Mouse (Mus musculus): ENCODE data around the gene Atp5b. TPM values are rescaled to one million over a fixed set of nuclear protein-coding genes. Genes with fewer than 3 reads are reported as not detected.
"Not testable (repeated sequence)": the region's sequence is repeated elsewhere in the genome, so short reads cannot be mapped to it uniquely, and the experiment has no call there.

The Atp5b gene
- polyA plus RNA-seq, 1 experiment from 2014 or later = 3,631 TPM

DNA sequence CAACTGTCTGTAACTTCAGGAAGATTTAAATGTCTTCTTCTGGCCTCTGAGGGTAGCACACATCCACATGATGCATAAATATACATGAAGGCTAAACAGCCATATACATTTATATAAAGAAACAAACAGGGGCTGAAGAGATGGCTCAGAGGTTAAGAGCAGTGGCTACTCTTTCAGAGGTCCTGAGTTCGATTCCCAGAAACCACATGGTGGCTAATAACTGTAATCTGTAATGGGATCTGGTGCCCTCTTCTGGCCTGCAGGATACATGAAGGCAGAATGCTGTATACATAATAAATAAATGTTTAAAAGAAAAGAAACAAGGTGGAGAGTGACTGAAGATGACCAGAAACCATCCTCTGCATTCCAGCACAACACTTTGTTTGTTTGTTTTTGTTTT lies 2.6 kb upstream of the Atp5b start:
- Histone ChIP-seq H3K4me2 (ENCODE audit: low read length) (no peak overlapping the region), H3K4me3 (replicated peaks; ENCODE audit: low read depth, low read length) (no peak overlapping the region), H3K9me3 (replicated peaks; ENCODE audit: low read length) (no peaks in the 10 kb centered on the region), H3K9ac (ENCODE audit: low read depth, low read length) (no peak overlapping the region), H3K4me1 (replicated peaks; ENCODE audit: insufficient read depth, low read length) (no peaks in the 10 kb centered on the region), H3K27ac (no peak overlapping the region), H3K36me3 (ENCODE audit: insufficient read depth, low read length) (peaks cover 10% of the 10 kb centered on the region; the same call in 1 of the 2 replicates), H3K27me3 (ENCODE audit: insufficient read depth, low read length) (no peaks in the 10 kb centered on the region)
- DNase-seq (ENCODE audit: low spot score) (peak; percentile 21), ATAC-seq (replicated peaks; ENCODE audit: low FRiP score, low read depth) (no peak)
- WGBS = 71% methylated on average over 1 of the region's 1 CpGs
- TF ChIP-seq CTCF (IDR thresholded peaks at IDR 0.05; ENCODE audit: low read depth) = peak; percentile 63

DNA sequence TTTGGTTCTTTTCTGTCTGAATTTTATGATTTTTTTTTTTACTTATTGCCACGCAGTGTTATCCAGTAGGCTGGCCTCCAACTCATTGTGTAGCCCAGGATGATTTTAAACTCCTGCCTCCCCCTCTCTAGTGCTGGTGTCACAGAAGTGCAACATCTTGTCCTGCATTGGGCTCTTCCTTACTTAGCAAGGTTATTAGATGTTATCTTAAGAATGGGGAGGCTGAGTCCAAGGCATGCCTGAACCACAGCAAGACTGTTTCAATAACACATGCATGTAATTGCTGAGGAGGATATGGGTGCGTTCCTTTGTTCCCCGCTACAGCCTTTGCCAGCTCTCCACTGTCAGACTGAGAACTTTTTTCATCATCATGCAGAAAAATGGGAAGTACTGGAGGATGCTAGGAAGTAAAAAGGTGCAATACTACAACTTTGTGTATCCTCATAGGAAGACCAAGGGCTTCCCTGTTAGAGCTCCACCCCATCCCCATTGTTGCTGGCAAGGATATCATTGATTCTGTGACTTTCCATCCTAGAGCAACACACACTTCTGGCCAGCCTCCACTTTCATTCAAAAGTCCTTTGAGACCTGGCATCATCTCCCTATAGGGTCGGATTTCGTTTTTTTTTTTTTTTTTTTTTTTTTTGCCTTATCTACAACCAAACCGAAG lies 1.1 kb upstream of the Atp5b start:
- WGBS = 48% methylated on average over 6 of the region's 6 CpGs
- H3K4me3 ChIP-seq (replicated peaks; ENCODE audit: low read depth, low read length) = peak overlapping the region; percentile 75
- TF ChIP-seq CTCF (IDR thresholded peaks at IDR 0.05; ENCODE audit: low read depth) = no peak
- no peaks in the 10 kb centered on the region for H3K27me3 ChIP-seq (ENCODE audit: insufficient read depth, low read length)
- H3K4me1 ChIP-seq (replicated peaks; ENCODE audit: insufficient read depth, low read length) = no peaks in the 10 kb centered on the region
- H3K9me3 ChIP-seq (replicated peaks; ENCODE audit: low read length) = no peaks in the 10 kb centered on the region
- DNase-seq (ENCODE audit: low spot score) (no peak), ATAC-seq (replicated peaks; ENCODE audit: low FRiP score, low read depth) (no peak)
- H3K36me3 ChIP-seq (ENCODE audit: insufficient read depth, low read length) = peaks cover 23% of the 10 kb centered on the region
- H3K27ac ChIP-seq = peak overlapping the region; percentile 81; the same call in 1 of the 2 replicates
- peak overlapping the region; percentile 62 for H3K9ac ChIP-seq (ENCODE audit: low read depth, low read length)
- H3K4me2 ChIP-seq (ENCODE audit: low read length) = peak overlapping the region; percentile 70

DNA sequence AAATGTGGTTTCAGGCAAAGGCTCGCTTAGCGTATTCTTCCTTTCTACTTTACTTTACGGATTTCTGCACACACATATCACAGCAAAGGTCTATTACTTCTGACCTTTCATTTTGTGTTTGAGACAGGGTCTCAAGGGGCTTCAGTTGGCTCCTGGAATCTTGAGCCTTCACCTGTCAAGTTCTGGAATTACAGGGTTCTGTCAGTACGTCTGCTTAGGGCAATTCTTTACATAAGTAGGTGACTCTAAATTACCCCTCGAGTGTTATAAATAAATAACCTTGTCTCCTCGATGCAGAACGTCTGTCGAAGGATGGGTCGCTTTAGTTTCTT lies 630 bp upstream of the Atp5b start:
- H3K4me1 ChIP-seq (replicated peaks; ENCODE audit: insufficient read depth, low read length) = no peaks in the 10 kb centered on the region
- H3K36me3 ChIP-seq (ENCODE audit: insufficient read depth, low read length) = peaks cover 21% of the 10 kb centered on the region
- H3K9ac ChIP-seq (ENCODE audit: low read depth, low read length) = peak overlapping the region; percentile 62
- no peak for DNase-seq (ENCODE audit: low spot score)
- H3K27ac ChIP-seq = peak overlapping the region; percentile 81
- H3K9me3 ChIP-seq (replicated peaks; ENCODE audit: low read length) = no peaks in the 10 kb centered on the region
- no peaks in the 10 kb centered on the region for H3K27me3 ChIP-seq (ENCODE audit: insufficient read depth, low read length)
- ATAC-seq (replicated peaks; ENCODE audit: low FRiP score, low read depth) = no peak
- peak overlapping the region; percentile 70 for H3K4me2 ChIP-seq (ENCODE audit: low read length)
- TF ChIP-seq CTCF (IDR thresholded peaks at IDR 0.05; ENCODE audit: low read depth) = no peak
- WGBS = 6% methylated on average over 9 of the region's 9 CpGs
- peak overlapping the region; percentile 75 for H3K4me3 ChIP-seq (replicated peaks; ENCODE audit: low read depth, low read length)

DNA sequence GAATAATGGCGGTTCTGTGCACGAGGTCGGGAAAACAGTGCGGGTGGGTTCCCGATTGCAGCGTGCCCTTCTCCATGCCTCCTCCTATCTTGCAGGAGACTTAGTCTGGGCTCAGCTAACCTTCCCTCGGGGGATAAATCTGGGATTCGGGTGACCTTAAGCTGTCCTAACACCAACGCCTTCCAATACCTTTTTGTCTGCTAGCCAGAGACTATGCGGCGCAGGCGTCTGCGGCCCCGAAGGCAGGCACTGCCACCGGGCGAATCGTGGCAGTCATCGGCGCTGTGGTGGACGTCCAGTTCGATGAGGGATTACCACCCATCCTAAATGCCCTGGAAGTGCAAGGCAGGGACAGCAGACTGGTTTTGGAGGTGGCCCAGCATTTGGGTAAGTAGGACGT lies 615 bp downstream of the Atp5b start:
- under 1% methylated on average over 22 of the region's 22 CpGs for WGBS
- peak; percentile 25 for DNase-seq (ENCODE audit: low spot score)
- no peak for ATAC-seq (replicated peaks; ENCODE audit: low FRiP score, low read depth)
- Histone ChIP-seq H3K36me3 (ENCODE audit: insufficient read depth, low read length) (peaks cover 31% of the 10 kb centered on the region), H3K27ac (peak overlapping the region; percentile 77), H3K9ac (ENCODE audit: low read depth, low read length) (peak overlapping the region; percentile 96), H3K27me3 (ENCODE audit: insufficient read depth, low read length) (no peaks in the 10 kb centered on the region), H3K4me2 (ENCODE audit: low read length) (peak overlapping the region; percentile 77), H3K4me1 (replicated peaks; ENCODE audit: insufficient read depth, low read length) (no peaks in the 10 kb centered on the region), H3K4me3 (replicated peaks; ENCODE audit: low read depth, low read length) (peak overlapping the region; percentile 75), H3K9me3 (replicated peaks; ENCODE audit: low read length) (no peaks in the 10 kb centered on the region)
- no peak for TF ChIP-seq CTCF (IDR thresholded peaks at IDR 0.05; ENCODE audit: low read depth)

DNA sequence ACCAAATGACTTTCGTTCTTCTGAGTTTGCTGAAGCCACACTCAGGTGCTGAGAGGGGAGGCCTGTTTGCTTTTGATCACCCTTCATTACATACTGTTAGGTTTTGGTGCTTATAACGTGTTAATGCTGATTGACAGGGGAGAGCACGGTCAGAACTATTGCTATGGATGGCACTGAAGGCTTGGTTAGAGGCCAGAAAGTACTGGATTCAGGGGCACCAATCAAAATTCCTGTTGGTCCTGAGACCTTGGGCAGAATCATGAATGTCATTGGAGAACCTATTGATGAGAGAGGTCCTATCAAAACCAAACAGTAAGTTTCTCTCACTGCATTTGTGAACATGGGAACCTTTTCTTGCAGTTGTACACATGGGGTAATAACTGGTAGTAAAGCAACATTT lies 1.1 kb downstream of the Atp5b start:
- no peaks in the 10 kb centered on the region for H3K4me1 ChIP-seq (replicated peaks; ENCODE audit: insufficient read depth, low read length)
- DNase-seq (ENCODE audit: low spot score) (no peak), ATAC-seq (replicated peaks; ENCODE audit: low FRiP score, low read depth) (no peak)
- H3K4me3 ChIP-seq (replicated peaks; ENCODE audit: low read depth, low read length) = peak overlapping the region; percentile 75
- no peaks in the 10 kb centered on the region for H3K27me3 ChIP-seq (ENCODE audit: insufficient read depth, low read length)
- H3K4me2 ChIP-seq (ENCODE audit: low read length) = peak overlapping the region; percentile 77
- H3K36me3 ChIP-seq (ENCODE audit: insufficient read depth, low read length) = peaks cover 36% of the 10 kb centered on the region
- peak overlapping the region; percentile 77; the same call in 1 of the 2 replicates for H3K27ac ChIP-seq
- no peaks in the 10 kb centered on the region for H3K9me3 ChIP-seq (replicated peaks; ENCODE audit: low read length)
- WGBS = 0% methylated on average over 3 of the region's 3 CpGs
- TF ChIP-seq CTCF (IDR thresholded peaks at IDR 0.05; ENCODE audit: low read depth) = no peak
- H3K9ac ChIP-seq (ENCODE audit: low read depth, low read length) = peak overlapping the region; percentile 96

DNA sequence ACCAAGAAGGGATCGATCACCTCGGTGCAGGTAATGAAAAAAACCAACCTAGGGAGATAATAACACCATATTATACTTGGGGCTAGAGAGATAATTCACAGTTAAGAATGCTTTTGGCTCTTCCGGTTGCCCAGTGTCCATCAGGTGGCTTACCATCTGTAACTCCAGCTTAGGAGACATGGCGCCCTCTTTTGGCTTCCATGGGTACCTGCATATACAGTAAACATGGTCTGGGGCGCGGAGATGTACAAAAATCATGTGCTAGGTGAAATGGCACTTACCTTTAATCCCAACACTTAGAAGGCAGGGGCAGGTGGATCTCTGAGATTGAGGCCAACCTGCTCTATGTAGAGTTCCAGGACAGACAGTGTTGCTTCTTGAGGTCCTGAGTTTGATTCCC lies 3.3 kb downstream of the Atp5b start:
- Histone ChIP-seq H3K36me3 (ENCODE audit: insufficient read depth, low read length) (peaks cover 47% of the 10 kb centered on the region), H3K27ac (no peak overlapping the region), H3K27me3 (ENCODE audit: insufficient read depth, low read length) (no peaks in the 10 kb centered on the region), H3K9ac (ENCODE audit: low read depth, low read length) (no peak overlapping the region), H3K9me3 (replicated peaks; ENCODE audit: low read length) (no peaks in the 10 kb centered on the region), H3K4me2 (ENCODE audit: low read length) (no peak overlapping the region), H3K4me3 (replicated peaks; ENCODE audit: low read depth, low read length) (no peak overlapping the region), H3K4me1 (replicated peaks; ENCODE audit: insufficient read depth, low read length) (no peaks in the 10 kb centered on the region)
- peak; percentile 74 for DNase-seq (ENCODE audit: low spot score)
- WGBS = 78% methylated on average over 6 of the region's 6 CpGs
- TF ChIP-seq CTCF (IDR thresholded peaks at IDR 0.05; ENCODE audit: low read depth) = peak; percentile 69
- ATAC-seq (replicated peaks; ENCODE audit: low FRiP score, low read depth) = no peak

DNA sequence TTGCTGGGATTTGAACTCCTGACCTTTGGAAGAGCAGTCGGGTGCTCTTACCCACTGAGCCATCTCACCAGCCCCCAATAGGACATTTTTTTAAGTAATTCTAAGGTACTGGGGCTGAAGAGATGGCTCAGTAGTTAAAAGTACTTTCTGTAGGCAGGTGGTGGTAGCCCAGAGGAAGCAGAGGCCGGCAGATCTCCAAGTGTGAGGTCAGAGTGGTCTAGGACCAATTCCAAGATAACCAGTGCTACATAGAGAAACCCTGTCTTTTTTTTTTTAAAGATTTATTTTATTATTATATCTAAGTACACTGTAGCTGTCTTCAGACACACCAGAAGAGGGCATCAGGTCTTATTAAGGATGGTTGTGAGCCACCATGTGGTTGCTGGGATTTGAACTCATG lies 4.1 kb downstream of the Atp5b start:
- not testable (repeated sequence) for H3K27me3 ChIP-seq (ENCODE audit: insufficient read depth, low read length); H3K27ac ChIP-seq; H3K9me3 ChIP-seq (replicated peaks; ENCODE audit: low read length); H3K4me3 ChIP-seq (replicated peaks; ENCODE audit: low read depth, low read length); H3K4me1 ChIP-seq (replicated peaks; ENCODE audit: insufficient read depth, low read length); DNase-seq (ENCODE audit: low spot score); ATAC-seq (replicated peaks; ENCODE audit: low FRiP score, low read depth); H3K9ac ChIP-seq (ENCODE audit: low read depth, low read length); H3K4me2 ChIP-seq (ENCODE audit: low read length)
- peaks cover 47% of the 10 kb centered on the region for H3K36me3 ChIP-seq (ENCODE audit: insufficient read depth, low read length)
- WGBS = 62% methylated on average over 2 of the region's 2 CpGs

Measured in kidney, postnatal 0 days (tissue).